Mouse (Mus musculus): ENCODE data around the gene Cxxc4. TPM values are rescaled to one million over a fixed set of nuclear protein-coding genes. Genes with fewer than 3 reads are reported as not detected.

The Cxxc4 gene
- polyA plus RNA-seq, 2 experiments from 2014 or later = not detected

DNA sequence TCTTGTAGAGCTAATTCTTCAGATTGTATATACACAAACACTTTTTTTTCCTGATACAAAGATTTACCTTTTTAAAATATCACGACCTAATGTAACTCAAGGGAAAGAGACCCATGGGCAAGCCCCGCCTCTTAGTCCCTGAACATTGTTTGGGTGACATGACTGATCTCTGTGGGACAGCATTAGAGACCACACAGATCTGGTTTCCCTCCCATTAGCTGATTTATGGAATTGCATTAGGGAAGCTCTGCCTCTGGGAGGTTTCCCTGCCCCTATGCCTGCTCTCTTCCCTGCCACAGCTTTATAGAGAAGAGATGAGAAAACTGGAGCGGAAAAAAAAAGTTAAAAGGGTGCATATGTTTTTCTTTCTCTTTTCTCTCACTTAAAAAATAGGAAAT, 7.6 kb downstream of the Cxxc4 start:
- ATAC-seq = no peak

DNA sequence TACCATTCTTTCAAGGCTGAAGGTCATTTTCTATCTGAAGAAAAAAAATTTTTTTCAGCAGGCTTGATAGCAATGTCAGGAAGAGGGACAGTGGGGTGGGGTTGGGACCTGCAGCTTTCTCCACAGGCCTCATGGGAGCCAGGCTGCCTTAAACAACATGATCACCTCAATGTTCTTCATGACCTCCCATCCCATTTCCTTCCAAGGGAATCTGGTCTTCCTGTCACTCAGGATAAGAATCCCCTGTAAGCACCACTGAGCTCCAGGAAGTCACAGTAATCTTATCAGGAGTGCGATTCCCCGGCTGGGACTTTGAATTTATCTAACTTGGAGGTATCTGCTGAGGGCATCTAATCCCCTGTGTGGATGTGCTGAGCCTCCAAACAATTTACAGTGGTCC, 17.9 kb downstream of the Cxxc4 start:
- no peak for ATAC-seq

DNA sequence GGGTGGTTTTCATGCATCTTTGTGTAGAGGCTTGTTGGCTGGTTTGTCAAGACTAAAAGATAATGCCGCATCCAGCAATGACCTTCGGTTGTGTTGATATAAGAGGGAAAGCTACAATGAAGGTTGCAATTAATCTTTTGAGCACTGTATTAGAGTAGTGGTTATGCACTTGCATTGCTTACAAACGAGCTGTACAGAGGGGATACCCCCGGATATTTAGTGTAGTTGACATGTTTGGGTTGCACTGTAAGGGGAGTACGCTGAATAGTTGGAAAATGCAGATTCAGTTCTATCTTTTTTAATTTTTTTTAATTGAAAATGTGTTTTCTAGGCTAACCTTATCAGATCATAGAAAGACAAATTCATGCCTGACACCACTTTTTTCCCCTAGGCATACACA, 22.4 kb downstream of the Cxxc4 start:
- no peak for ATAC-seq

DNA sequence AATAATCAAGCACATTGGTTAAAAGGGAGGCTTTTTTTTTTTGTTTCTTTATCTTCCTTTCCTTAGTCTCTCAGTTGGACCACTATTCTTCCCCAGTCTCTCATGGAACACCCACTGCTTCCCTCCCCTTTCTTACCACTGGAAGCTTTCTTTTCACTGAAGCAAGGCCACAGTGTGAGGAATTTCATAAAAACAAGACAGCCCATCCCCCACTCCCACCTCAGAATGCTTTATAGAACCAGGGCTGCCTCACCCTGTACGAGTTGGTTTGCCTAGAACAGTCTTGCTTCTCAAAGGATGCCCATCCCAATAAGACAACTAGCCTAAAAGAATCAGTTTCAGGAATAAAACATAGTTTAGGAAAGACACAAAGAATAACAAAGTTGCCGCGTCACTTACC, 23.0 kb downstream of the Cxxc4 start:
- no peak for ATAC-seq

DNA sequence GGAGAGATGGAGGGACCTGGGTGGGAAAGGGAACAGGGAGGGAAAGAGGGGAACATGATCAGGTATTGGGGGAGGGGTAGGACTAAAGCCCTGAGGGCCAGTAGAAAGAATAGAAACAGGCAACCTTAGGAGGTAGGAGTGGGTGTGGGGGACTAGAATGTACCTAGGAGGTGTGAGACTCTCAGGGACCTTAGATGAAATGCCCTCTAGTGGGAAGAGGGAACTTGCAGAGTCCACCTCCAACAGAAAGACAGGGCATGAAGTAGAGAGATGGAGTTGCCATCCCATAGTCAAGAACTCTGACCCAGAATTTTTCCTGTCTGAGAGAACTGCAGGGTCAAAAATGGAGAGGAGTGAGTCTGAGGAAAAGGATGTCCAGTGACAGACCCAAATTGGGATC, 43.4 kb downstream of the Cxxc4 start:
- ATAC-seq = no peak

DNA sequence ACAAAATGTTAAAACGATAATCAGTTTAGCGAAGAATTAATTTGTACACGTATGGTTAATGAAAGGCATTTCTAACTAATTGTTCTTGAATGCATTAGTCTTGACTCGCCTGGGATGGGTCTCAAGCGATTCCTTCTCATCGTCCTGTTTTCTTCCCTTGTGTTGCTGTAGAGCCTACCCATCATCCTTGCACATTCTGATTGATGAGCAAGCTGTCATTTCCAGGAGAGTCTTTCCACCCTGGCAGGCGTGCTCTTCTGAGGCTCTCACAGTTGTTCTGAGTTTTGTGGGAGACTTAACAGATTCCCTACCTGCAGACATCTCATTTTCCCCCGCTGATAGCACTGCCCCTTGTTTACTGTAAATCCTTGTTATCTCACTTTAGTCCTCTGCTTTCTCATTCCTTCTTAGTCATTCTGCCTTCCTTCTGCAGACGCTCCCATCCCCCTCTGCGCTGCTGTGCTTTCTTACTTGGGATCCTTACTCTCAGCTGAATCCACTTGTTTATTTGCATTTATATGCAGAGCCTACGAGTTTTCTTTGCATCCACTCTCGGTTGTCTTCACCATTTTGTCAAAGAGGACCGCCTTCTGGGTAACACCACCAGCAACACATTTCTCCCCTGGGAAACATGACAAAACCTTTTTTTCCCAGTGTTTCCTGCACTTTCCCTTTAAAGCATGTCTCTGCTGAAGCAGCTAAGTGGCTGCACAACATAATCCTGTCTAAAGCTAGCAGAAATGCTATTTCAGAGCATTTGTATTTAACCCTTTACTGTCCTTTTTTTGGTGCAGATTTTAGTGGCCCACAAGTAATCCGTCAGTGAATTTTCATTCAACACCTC, 45.5 kb downstream of the Cxxc4 start:
- no peak for ATAC-seq

DNA sequence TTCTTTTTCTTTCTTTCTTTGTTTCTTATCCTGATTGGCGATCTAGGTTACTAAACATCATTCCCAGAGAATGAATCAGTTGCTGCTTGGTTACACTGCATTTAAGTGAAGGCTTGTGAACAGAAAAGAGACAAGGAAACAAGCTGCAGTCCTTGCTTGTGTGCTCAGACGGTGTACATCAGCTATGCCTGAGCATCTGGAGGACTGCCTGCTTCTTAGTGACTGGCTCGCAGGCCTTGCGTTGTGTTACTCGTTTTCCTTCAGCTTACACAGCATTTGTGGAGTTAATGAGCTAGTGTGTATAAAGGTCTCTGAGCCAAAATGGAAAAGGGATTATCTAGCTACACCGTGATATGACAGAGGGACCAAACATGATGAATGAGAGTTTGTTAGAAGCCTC, 58.9 kb downstream of the Cxxc4 start:
- no peak for ATAC-seq

DNA sequence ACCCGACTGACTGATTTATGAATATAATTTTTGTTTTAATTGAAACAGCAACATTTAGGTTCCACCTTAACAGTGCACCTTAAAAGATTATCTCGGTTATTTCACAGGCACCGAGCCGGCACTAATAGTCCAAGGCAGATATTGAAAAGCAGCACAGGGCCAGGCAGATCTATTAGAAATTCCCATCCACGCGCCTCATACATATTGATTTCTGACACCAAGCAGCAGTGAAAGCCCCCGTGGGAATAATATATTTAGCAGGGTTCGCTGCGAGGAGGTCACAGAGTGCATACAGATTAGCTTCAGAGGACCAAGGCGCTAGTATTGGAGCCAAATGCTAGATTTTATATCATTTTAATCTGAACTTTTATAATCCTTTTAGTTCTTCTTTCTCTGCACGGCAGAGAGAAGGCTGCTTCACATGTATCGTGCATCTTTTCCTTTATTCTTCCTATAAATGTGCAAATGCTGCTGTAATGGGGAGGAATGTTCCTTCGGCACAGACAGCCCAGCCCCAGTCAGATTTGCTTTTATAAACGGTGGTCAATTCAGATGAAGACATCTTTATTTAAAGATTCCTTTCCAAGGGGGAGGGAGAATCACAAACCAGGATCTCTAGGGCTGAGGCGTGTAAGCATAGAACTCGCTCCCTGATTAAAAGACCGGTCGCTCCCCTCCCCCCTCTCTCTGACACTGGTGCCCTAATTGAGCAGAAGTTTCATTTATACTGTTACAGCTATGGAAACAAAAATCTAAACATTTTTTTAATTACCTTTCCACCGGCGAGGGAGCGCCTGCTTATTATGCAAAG, 66.6 kb downstream of the Cxxc4 start:
- no peak for ATAC-seq

DNA sequence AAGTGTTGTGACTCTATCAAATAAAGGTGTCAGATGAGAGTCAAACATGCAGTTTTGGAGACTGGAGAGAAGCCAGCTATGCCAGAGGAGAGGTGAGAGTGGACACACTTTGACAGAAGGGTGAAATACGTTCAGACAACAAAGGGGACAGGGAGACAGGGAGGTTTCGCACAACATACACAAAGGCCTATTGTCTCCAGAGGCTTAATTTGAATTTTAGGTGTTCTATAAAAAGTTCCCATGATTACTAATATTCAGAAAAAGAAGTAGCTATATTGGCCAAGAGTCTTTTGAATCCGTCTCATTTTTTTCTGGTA, 67.2 kb downstream of the Cxxc4 start:
- no peak for ATAC-seq

DNA sequence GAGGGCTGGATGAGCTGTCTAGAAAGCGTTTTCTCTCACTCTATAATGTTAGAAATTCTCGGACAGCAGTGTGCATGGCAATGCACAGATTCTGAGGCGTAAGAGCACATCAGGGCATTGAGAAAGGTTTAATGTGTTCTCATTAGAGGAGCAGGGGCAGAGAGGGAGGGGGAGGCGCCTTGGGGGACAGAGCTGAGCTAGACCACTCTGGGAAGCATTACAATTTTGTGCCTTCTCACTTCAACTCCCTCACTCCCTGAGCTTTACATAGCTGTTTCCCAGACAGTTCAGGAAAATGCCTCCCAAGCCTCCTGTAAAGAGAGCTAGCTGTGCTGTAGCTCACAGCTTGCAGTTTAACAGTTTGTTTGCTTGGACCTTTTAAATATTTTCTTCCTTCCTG, 70.2 kb downstream of the Cxxc4 start:
- ATAC-seq = no peak

DNA sequence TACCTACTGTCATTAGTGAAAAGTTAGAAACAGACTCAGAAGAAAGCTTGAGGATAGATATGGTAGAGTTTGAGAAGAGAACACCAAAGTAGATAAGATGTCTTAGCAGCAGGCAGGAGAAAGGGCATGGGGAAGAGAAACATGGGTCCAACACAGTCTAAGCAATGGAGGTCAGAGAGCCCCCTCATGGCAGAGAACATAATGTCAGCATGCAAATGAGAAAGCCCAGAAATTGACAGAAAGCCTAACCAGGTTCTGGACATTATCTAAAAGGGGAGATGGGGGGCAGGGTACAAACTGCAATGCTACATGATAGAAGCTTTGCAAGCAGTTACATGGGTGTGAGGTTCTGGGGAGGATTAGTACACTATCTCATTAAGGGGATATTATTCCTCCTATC, 71.5 kb downstream of the Cxxc4 start:
- no peak for ATAC-seq

Data from CD4-positive, CD25-positive, alpha-beta regulatory T cell, adult 4 months (primary cell).